Mouse (Mus musculus): Measurements from ENCODE around the gene Cdc40. TPM values are rescaled to one million over a fixed set of nuclear protein-coding genes. Genes with fewer than 3 reads are reported as not detected.

Gene Cdc40
- polyA plus RNA-seq, 1 experiment from 2014 or later, result 22.9 TPM

DNA sequence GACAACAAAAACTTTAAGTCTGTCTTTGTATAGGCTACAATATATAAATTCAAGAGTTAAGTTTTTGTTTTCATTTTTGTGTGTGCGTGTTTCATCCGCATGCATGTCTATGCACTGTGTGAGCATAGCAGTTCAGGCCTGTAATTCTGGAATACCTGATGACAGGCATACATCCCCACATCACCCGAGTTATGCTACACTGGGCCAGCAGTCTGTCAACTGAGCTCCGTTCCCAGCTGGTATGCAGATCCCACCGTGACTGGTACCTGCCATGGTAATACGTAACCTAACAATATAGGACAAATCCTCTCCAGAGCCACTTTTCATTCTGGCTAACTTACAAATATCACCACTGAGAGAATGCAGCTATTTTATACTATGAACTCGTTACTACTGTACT, 26.4 kb downstream of the Cdc40 start:
- Histone ChIP-seq H3K4me1 (0 out of 2 replicates have a peak, but pooled peaks cover 4% of the 10 kb centered on the region), H3K9me3 (replicated peaks) (no peaks in the 10 kb centered on the region), H3K4me2 (no peak overlapping the region), H3K4me3 (replicated peaks) (no peak overlapping the region), H3K9ac (replicated peaks) (no peak overlapping the region), H3K36me3 (no peaks in the 10 kb centered on the region), H3K27me3 (replicated peaks) (no peaks in the 10 kb centered on the region), H3K27ac (replicated peaks) (no peak overlapping the region)
- 88% methylated on average over 7 of the region's 7 CpGs for WGBS
- ATAC-seq (ENCODE audit: low FRiP score), result no peak

- no peak overlapping the region for H3K27ac ChIP-seq (replicated peaks)
- no peak overlapping the region for H3K4me2 ChIP-seq
- H3K27me3 ChIP-seq (replicated peaks), result no peaks in the 10 kb centered on the region
- H3K4me3 ChIP-seq (replicated peaks), result no peak overlapping the region
- ATAC-seq (ENCODE audit: low FRiP score), result no peak
- 0 out of 2 replicates have a peak, but pooled peaks cover 4% of the 10 kb centered on the region for H3K4me1 ChIP-seq
- no peaks in the 10 kb centered on the region for H3K36me3 ChIP-seq
- H3K9ac ChIP-seq (replicated peaks), result no peak overlapping the region
- 75% methylated on average over 2 of the region's 2 CpGs for WGBS
- no peaks in the 10 kb centered on the region for H3K9me3 ChIP-seq (replicated peaks)
Measured at GRCm38 (mm10) chr10:40855616-40856015, 27.5 kb downstream of the Cdc40 start.

- Histone ChIP-seq H3K9ac (replicated peaks) (no peak overlapping the region), H3K9me3 (replicated peaks) (no peaks in the 10 kb centered on the region), H3K27me3 (replicated peaks) (no peaks in the 10 kb centered on the region), H3K4me1 (no peaks in the 10 kb centered on the region), H3K4me3 (replicated peaks) (no peak overlapping the region), H3K4me2 (no peak overlapping the region), H3K27ac (replicated peaks) (no peak overlapping the region), H3K36me3 (peaks cover 19% of the 10 kb centered on the region)
- ATAC-seq (ENCODE audit: low FRiP score), result no peak
Measured at GRCm38 (mm10) chr10:40851138-40851537, 32.0 kb downstream of the Cdc40 start.

- no peak for ATAC-seq (ENCODE audit: low FRiP score)
- Histone ChIP-seq H3K4me2 (no peak overlapping the region), H3K4me3 (replicated peaks) (no peak overlapping the region), H3K27me3 (replicated peaks) (no peaks in the 10 kb centered on the region), H3K9me3 (replicated peaks) (no peaks in the 10 kb centered on the region), H3K27ac (replicated peaks) (no peak overlapping the region), H3K4me1 (0 out of 2 replicates have a peak, but pooled peaks cover 1% of the 10 kb centered on the region), H3K36me3 (peaks cover 19% of the 10 kb centered on the region), H3K9ac (replicated peaks) (no peak overlapping the region)
- WGBS, result 89% methylated on average over 2 of the region's 2 CpGs
Measured at GRCm38 (mm10) chr10:40850644-40851043, 32.5 kb downstream of the Cdc40 start.

- no peak for ATAC-seq (ENCODE audit: low FRiP score)
- no peak overlapping the region for H3K4me2 ChIP-seq
- H3K27me3 ChIP-seq (replicated peaks), result no peaks in the 10 kb centered on the region
- WGBS, result 88% methylated on average over 10 of the region's 10 CpGs
- H3K9me3 ChIP-seq (replicated peaks), result no peaks in the 10 kb centered on the region
- H3K4me3 ChIP-seq (replicated peaks), result no peak overlapping the region
- no peak overlapping the region for H3K9ac ChIP-seq (replicated peaks)
- H3K4me1 ChIP-seq, result peaks cover 15% of the 10 kb centered on the region
- H3K36me3 ChIP-seq, result peaks cover 30% of the 10 kb centered on the region
- H3K27ac ChIP-seq (replicated peaks), result no peak overlapping the region
Measured at GRCm38 (mm10) chr10:40847176-40847874, 35.8 kb downstream of the Cdc40 start.

DNA sequence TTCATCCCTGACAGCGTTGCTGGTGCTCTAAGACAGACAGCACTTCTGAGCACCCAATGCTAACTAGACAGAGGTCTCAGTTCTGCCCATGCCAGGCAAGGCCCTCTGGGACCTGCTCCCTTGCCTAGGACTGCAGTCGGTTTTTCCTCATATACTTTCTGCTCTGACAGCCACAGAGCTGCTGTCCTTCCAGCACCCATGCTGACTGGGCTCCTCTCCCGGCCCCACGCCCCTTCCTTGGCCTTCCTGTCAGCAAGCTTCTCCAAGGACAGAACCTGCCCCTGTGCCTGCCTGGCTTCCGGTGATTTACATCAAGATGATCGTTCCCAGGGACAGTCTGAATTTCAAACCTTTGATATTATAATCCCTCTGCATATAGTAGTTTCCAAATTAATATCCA, 37.5 kb downstream of the Cdc40 start:
- H3K27ac ChIP-seq (replicated peaks), result 0 out of 2 replicates have a peak overlapping the region, but pooled peaks have one; percentile 3
- H3K9ac ChIP-seq (replicated peaks), result no peak overlapping the region
- 86% methylated on average over 6 of the region's 6 CpGs for WGBS
- H3K36me3 ChIP-seq, result peaks cover 39% of the 10 kb centered on the region
- no peak for ATAC-seq (ENCODE audit: low FRiP score)
- H3K4me1 ChIP-seq, result peaks cover 15% of the 10 kb centered on the region
- no peaks in the 10 kb centered on the region for H3K9me3 ChIP-seq (replicated peaks)
- no peak overlapping the region for H3K4me2 ChIP-seq
- no peaks in the 10 kb centered on the region for H3K27me3 ChIP-seq (replicated peaks)
- H3K4me3 ChIP-seq (replicated peaks), result no peak overlapping the region

GRCm38 (mm10) chr10:40844546-40844945, 38.6 kb downstream of the Cdc40 start:
- peak; percentile 83 for ATAC-seq (ENCODE audit: low FRiP score)
- 0 out of 2 replicates have a peak overlapping the region, but pooled peaks have one; percentile 13 for H3K4me2 ChIP-seq
- H3K27ac ChIP-seq (replicated peaks), result peak overlapping the region; percentile 73
- peaks cover 41% of the 10 kb centered on the region for H3K36me3 ChIP-seq
- H3K4me1 ChIP-seq, result peaks cover 15% of the 10 kb centered on the region
- no peaks in the 10 kb centered on the region for H3K27me3 ChIP-seq (replicated peaks)
- WGBS, result 52% methylated on average over 10 of the region's 10 CpGs
- no peak overlapping the region for H3K9ac ChIP-seq (replicated peaks)
- H3K9me3 ChIP-seq (replicated peaks), result no peaks in the 10 kb centered on the region
- H3K4me3 ChIP-seq (replicated peaks), result no peak overlapping the region

DNA sequence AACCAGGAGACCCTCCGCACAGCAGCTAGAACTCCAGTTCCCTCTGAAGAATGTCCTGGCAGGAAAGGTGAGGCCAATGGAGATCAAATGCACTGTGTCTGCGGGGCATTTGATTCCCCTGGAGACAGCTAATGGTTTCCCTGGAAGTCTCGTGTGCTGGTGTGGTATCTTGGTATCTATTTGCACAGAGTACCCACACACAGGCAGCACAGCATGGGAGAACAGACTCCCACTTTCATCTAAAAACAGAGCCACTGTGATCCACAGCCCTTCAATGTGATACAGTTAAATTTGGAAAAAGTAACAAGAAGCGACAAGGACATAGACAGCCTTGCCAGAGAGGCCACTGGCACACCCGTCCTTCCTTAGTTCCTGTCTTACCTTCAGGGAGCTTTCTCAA, 39.3 kb downstream of the Cdc40 start:
- Histone ChIP-seq H3K9me3 (replicated peaks) (no peaks in the 10 kb centered on the region), H3K4me1 (peaks cover 15% of the 10 kb centered on the region), H3K9ac (replicated peaks) (no peak overlapping the region), H3K4me2 (peak overlapping the region; percentile 13; the same call in 1 of the 2 replicates), H3K36me3 (peaks cover 44% of the 10 kb centered on the region), H3K27me3 (replicated peaks) (no peaks in the 10 kb centered on the region), H3K4me3 (replicated peaks) (no peak overlapping the region), H3K27ac (replicated peaks) (peak overlapping the region; percentile 73)
- ATAC-seq (ENCODE audit: low FRiP score), result no peak; the same call in 1 of the 2 replicates
- 85% methylated on average over 5 of the region's 5 CpGs for WGBS

- H3K36me3 ChIP-seq, result peaks cover 33% of the 10 kb centered on the region
- H3K27ac ChIP-seq (replicated peaks), result no peak overlapping the region
- WGBS, result 87% methylated on average over 5 of the region's 5 CpGs
- no peak overlapping the region for H3K9ac ChIP-seq (replicated peaks)
- H3K4me3 ChIP-seq (replicated peaks), result no peak overlapping the region
- peaks cover 12% of the 10 kb centered on the region for H3K4me1 ChIP-seq
- H3K27me3 ChIP-seq (replicated peaks), result no peaks in the 10 kb centered on the region
- no peaks in the 10 kb centered on the region for H3K9me3 ChIP-seq (replicated peaks)
- ATAC-seq (ENCODE audit: low FRiP score), result no peak
- H3K4me2 ChIP-seq, result no peak overlapping the region
Measured at GRCm38 (mm10) chr10:40840086-40840485, 43.0 kb downstream of the Cdc40 start.

DNA sequence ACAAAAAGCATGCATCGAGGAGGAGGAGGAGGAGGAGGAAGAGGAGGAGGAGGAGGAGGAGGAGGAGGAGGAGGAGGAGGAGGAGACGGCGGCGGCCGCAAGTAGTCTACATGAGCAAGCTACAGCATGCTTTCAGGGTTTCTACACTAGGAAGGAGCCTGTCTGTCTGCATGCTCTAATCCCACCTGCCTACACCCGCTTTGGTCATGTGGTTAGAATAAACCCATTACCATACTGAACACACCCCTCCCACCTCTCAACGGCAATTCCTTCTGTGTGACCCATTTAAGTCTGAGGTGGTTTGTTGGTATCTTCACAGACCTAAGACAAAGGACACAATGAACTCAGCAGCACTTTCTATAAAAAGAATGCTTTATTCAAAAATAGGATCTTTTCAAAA, 51.8 kb downstream of the Cdc40 start:
- no peaks in the 10 kb centered on the region for H3K4me1 ChIP-seq
- H3K4me3 ChIP-seq (replicated peaks), result no peak overlapping the region
- H3K27me3 ChIP-seq (replicated peaks), result no peaks in the 10 kb centered on the region
- no peak for ATAC-seq (ENCODE audit: low FRiP score)
- H3K9ac ChIP-seq (replicated peaks), result no peak overlapping the region
- WGBS, result 91% methylated on average over 3 of the region's 7 CpGs
- H3K9me3 ChIP-seq (replicated peaks), result no peaks in the 10 kb centered on the region
- H3K27ac ChIP-seq (replicated peaks), result no peak overlapping the region
- H3K36me3 ChIP-seq, result peaks cover 27% of the 10 kb centered on the region
- H3K4me2 ChIP-seq, result no peak overlapping the region

GRCm38 (mm10) chr10:40830312-40830711, 52.8 kb downstream of the Cdc40 start:
- no peak for ATAC-seq (ENCODE audit: low FRiP score)
- no peaks in the 10 kb centered on the region for H3K9me3 ChIP-seq (replicated peaks)
- peaks cover 25% of the 10 kb centered on the region for H3K36me3 ChIP-seq
- no peak overlapping the region for H3K4me3 ChIP-seq (replicated peaks)
- H3K4me1 ChIP-seq, result no peaks in the 10 kb centered on the region
- H3K9ac ChIP-seq (replicated peaks), result no peak overlapping the region
- H3K27me3 ChIP-seq (replicated peaks), result no peaks in the 10 kb centered on the region
- H3K4me2 ChIP-seq, result no peak overlapping the region
- H3K27ac ChIP-seq (replicated peaks), result no peak overlapping the region
- WGBS, result 86% methylated on average over 3 of the region's 3 CpGs

- Histone ChIP-seq H3K27ac (replicated peaks) (no peak overlapping the region), H3K36me3 (peaks cover 13% of the 10 kb centered on the region; the same call in 1 of the 2 replicates), H3K4me1 (no peaks in the 10 kb centered on the region), H3K9ac (replicated peaks) (no peak overlapping the region), H3K4me3 (replicated peaks) (no peak overlapping the region), H3K27me3 (replicated peaks) (no peaks in the 10 kb centered on the region), H3K4me2 (no peak overlapping the region), H3K9me3 (replicated peaks) (no peaks in the 10 kb centered on the region)
- WGBS, result 92% methylated on average over 4 of the region's 4 CpGs
- no peak for ATAC-seq (ENCODE audit: low FRiP score)
Measured at GRCm38 (mm10) chr10:40827706-40828105, 55.4 kb downstream of the Cdc40 start.
